Mouse (Mus musculus): ENCODE data around the gene Ankrd6. TPM values are rescaled to one million over a fixed set of nuclear protein-coding genes. Genes with fewer than 3 reads are reported as not detected.
A peak's percentile ranks its signal among the peaks of the same experiment; 100 is the strongest.

Gene Ankrd6
- polyA plus RNA-seq (2016; fragmentation: Nextera tagmentation; extraction: Ambion mirVana) = 8.3 and 8.4 TPM in 2 replicates

DNA sequence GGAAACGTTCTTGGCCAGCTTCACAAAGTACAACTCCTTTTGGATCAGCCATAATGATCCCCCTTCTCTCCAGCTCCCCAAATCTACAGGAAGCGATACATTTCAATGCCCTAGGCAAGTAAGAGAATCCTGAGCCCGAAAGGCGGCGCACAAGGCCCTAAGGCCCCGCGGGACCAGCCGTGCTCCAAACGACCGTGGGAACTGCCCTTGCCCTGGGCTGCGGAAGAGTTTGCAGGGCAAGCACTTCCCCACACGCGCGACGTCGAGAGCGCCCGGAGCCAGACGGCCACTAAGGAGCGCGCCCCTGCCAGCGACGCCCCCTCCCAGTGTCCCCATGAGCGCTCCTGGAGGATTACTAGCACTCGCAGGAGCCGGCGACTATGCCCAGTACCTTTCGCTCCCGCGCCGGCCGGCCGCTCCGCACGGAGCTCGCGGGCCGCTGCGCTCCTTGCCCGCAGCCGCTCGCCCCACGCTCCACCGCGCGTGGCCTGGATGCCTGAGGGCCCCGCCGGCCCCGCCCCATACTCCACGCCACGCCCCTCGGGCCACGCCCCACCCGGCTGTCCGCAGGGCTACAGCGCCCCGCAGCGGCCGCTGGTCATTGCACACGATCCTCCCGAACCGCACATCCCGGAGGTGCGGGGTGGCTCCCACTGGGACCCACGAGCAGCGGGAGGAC lies at the start of gene Ankrd6:
Ankrd6 (minus strand) TSS at position 486 of the 679 bp plus-strand sequence.
- peak within 1 kb of the TSS; percentile 86 for H3K4me3 ChIP-seq
- H3K4me1 ChIP-seq = peaks cover 26% of the 10 kb centered on the region
- WGBS = under 1% methylated on average over 66 of the region's 66 CpGs
- peak within 1 kb of the TSS; percentile 88 for H3K27ac ChIP-seq
- peaks cover 7% of the 10 kb centered on the region; the same call in 1 of the 2 replicates for H3K27me3 ChIP-seq (ENCODE audit: insufficient read depth, poor library complexity, severe bottlenecking)
- H3K36me3 ChIP-seq = no peaks in the 10 kb centered on the region
- H3K9me3 ChIP-seq = no peaks in the 10 kb centered on the region
- peak; percentile 94 for DNase-seq (ENCODE audit: low spot score)

GRCm38 (mm10) chr4:32998996-32999395 lies 48.4 kb upstream of the Ankrd6 start:
- H3K27me3 ChIP-seq (ENCODE audit: insufficient read depth, poor library complexity, severe bottlenecking) = no peaks in the 10 kb centered on the region
- H3K4me3 ChIP-seq = no peak overlapping the region
- no peak overlapping the region for H3K27ac ChIP-seq
- no peaks in the 10 kb centered on the region for H3K9me3 ChIP-seq
- WGBS = 93% methylated on average over 8 of the region's 8 CpGs
- DNase-seq (ENCODE audit: low spot score) = no peak
- H3K4me1 ChIP-seq = no peaks in the 10 kb centered on the region; the same call in 1 of the 2 replicates
- peaks cover 16% of the 10 kb centered on the region for H3K36me3 ChIP-seq

GRCm38 (mm10) chr4:32997571-32997970 lies 46.9 kb upstream of the Ankrd6 start:
- 89% methylated on average over 5 of the region's 5 CpGs for WGBS
- peaks cover 14% of the 10 kb centered on the region for H3K36me3 ChIP-seq
- H3K27me3 ChIP-seq (ENCODE audit: insufficient read depth, poor library complexity, severe bottlenecking) = no peaks in the 10 kb centered on the region
- no peaks in the 10 kb centered on the region for H3K9me3 ChIP-seq
- no peak overlapping the region for H3K4me3 ChIP-seq
- no peak overlapping the region for H3K27ac ChIP-seq
- no peak for DNase-seq (ENCODE audit: low spot score)
- no peaks in the 10 kb centered on the region; the same call in 1 of the 2 replicates for H3K4me1 ChIP-seq

GRCm38 (mm10) chr4:32996083-32996482 lies 45.4 kb upstream of the Ankrd6 start:
- H3K4me1 ChIP-seq = peaks cover 10% of the 10 kb centered on the region
- H3K9me3 ChIP-seq = no peaks in the 10 kb centered on the region
- WGBS = 90% methylated on average over 5 of the region's 5 CpGs
- DNase-seq (ENCODE audit: low spot score) = no peak
- no peak overlapping the region for H3K4me3 ChIP-seq
- H3K27me3 ChIP-seq (ENCODE audit: insufficient read depth, poor library complexity, severe bottlenecking) = no peaks in the 10 kb centered on the region
- H3K27ac ChIP-seq = no peak overlapping the region
- H3K36me3 ChIP-seq = peaks cover 14% of the 10 kb centered on the region

- Histone ChIP-seq H3K9me3 (no peaks in the 10 kb centered on the region), H3K4me1 (peaks cover 21% of the 10 kb centered on the region), H3K36me3 (peaks cover 9% of the 10 kb centered on the region), H3K4me3 (no peak overlapping the region), H3K27ac (no peak overlapping the region), H3K27me3 (ENCODE audit: insufficient read depth, poor library complexity, severe bottlenecking) (no peaks in the 10 kb centered on the region)
- 82% methylated on average over 3 of the region's 3 CpGs for WGBS
- peak; percentile 36 for DNase-seq (ENCODE audit: low spot score)
Measured at GRCm38 (mm10) chr4:32994168-32994567, 43.5 kb upstream of the Ankrd6 start.

- peaks cover 48% of the 10 kb centered on the region for H3K4me1 ChIP-seq
- H3K36me3 ChIP-seq = no peaks in the 10 kb centered on the region
- H3K4me3 ChIP-seq = no peak overlapping the region
- H3K27me3 ChIP-seq (ENCODE audit: insufficient read depth, poor library complexity, severe bottlenecking) = no peaks in the 10 kb centered on the region
- WGBS = 88% methylated on average over 2 of the region's 2 CpGs
- DNase-seq (ENCODE audit: low spot score) = no peak
- H3K27ac ChIP-seq = no peak overlapping the region
- H3K9me3 ChIP-seq = no peaks in the 10 kb centered on the region
Measured at GRCm38 (mm10) chr4:32989346-32989745, 38.7 kb upstream of the Ankrd6 start.

GRCm38 (mm10) chr4:32987006-32987405 lies 36.4 kb upstream of the Ankrd6 start:
- DNase-seq (ENCODE audit: low spot score) = peak; percentile 91
- no peaks in the 10 kb centered on the region for H3K27me3 ChIP-seq (ENCODE audit: insufficient read depth, poor library complexity, severe bottlenecking)
- no peaks in the 10 kb centered on the region for H3K36me3 ChIP-seq
- H3K4me1 ChIP-seq = peaks cover 59% of the 10 kb centered on the region
- no peak overlapping the region for H3K4me3 ChIP-seq
- H3K9me3 ChIP-seq = no peaks in the 10 kb centered on the region
- 54% methylated on average over 3 of the region's 3 CpGs for WGBS
- no peak overlapping the region; the same call in 1 of the 2 replicates for H3K27ac ChIP-seq

- 1% methylated on average over 3 of the region's 3 CpGs for WGBS
- Histone ChIP-seq H3K27me3 (ENCODE audit: insufficient read depth, poor library complexity, severe bottlenecking) (no peaks in the 10 kb centered on the region), H3K27ac (peak overlapping the region; percentile 78), H3K4me3 (peak overlapping the region; percentile 97), H3K36me3 (no peaks in the 10 kb centered on the region), H3K9me3 (no peaks in the 10 kb centered on the region), H3K4me1 (peaks cover 59% of the 10 kb centered on the region)
- DNase-seq (ENCODE audit: low spot score) = peak; percentile 83
Measured at GRCm38 (mm10) chr4:32985684-32986083, 35.0 kb upstream of the Ankrd6 start.

- no peaks in the 10 kb centered on the region for H3K27me3 ChIP-seq (ENCODE audit: insufficient read depth, poor library complexity, severe bottlenecking)
- DNase-seq (ENCODE audit: low spot score) = peak; percentile 83
- WGBS = 10% methylated on average over 13 of the region's 13 CpGs
- H3K4me3 ChIP-seq = peak overlapping the region; percentile 97
- no peaks in the 10 kb centered on the region for H3K9me3 ChIP-seq
- peak overlapping the region; percentile 99 for H3K27ac ChIP-seq
- H3K36me3 ChIP-seq = no peaks in the 10 kb centered on the region
- peaks cover 52% of the 10 kb centered on the region for H3K4me1 ChIP-seq
Measured at GRCm38 (mm10) chr4:32984801-32985675, 34.4 kb upstream of the Ankrd6 start.

DNA sequence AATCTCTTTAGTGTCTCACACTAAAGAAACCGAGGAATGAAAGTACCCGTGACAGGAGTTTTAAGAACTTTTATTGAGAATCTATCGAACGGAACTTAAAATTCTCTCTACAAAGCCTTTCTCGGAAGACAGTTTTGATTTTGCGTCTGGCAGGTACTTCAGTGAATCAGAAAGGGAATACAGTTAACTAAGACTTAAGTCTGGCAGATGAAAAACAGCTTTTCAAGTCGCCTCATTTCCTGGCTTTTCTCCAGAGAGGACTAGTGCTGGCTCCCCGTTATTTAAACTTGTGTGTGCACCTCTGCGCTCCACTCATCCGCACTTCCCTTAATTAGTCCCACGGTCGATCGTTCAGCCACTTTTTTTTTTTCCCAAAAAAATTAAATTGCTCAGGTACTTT lies 33.6 kb upstream of the Ankrd6 start:
- no peaks in the 10 kb centered on the region for H3K36me3 ChIP-seq
- DNase-seq (ENCODE audit: low spot score) = no peak
- peaks cover 50% of the 10 kb centered on the region for H3K4me1 ChIP-seq
- H3K27ac ChIP-seq = peak overlapping the region; percentile 99
- WGBS = under 1% methylated on average over 13 of the region's 13 CpGs
- H3K9me3 ChIP-seq = no peaks in the 10 kb centered on the region
- H3K4me3 ChIP-seq = peak overlapping the region; percentile 97
- H3K27me3 ChIP-seq (ENCODE audit: insufficient read depth, poor library complexity, severe bottlenecking) = no peaks in the 10 kb centered on the region

GRCm38 (mm10) chr4:32983176-32984155 lies 32.8 kb upstream of the Ankrd6 start:
- Histone ChIP-seq H3K4me3 (peak overlapping the region; percentile 97), H3K4me1 (peaks cover 50% of the 10 kb centered on the region), H3K27me3 (ENCODE audit: insufficient read depth, poor library complexity, severe bottlenecking) (no peaks in the 10 kb centered on the region), H3K9me3 (no peaks in the 10 kb centered on the region), H3K27ac (peak overlapping the region; percentile 99), H3K36me3 (no peaks in the 10 kb centered on the region)
- WGBS = under 1% methylated on average over 83 of the region's 94 CpGs
- DNase-seq (ENCODE audit: low spot score) = peak; percentile 80

GRCm38 (mm10) chr4:32982716-32983175 lies 32.1 kb upstream of the Ankrd6 start, which contains the start of gene Rragd:
Rragd (plus strand) TSS chr4:32983037.
- under 1% methylated on average over 18 of the region's 18 CpGs for WGBS
- H3K4me3 ChIP-seq = peak within 1 kb of the TSS; percentile 97
- no peaks in the 10 kb centered on the region for H3K36me3 ChIP-seq
- DNase-seq (ENCODE audit: low spot score) = peak; percentile 90
- H3K27ac ChIP-seq = peak within 1 kb of the TSS; percentile 99
- H3K9me3 ChIP-seq = no peaks in the 10 kb centered on the region
- peaks cover 50% of the 10 kb centered on the region for H3K4me1 ChIP-seq
- H3K27me3 ChIP-seq (ENCODE audit: insufficient read depth, poor library complexity, severe bottlenecking) = no peaks in the 10 kb centered on the region

Measured in heart, embryonic 10.5 days (tissue).